Comparison of ENCODE assay signal across 32 mouse cellular contexts in the genomic region with DNA sequence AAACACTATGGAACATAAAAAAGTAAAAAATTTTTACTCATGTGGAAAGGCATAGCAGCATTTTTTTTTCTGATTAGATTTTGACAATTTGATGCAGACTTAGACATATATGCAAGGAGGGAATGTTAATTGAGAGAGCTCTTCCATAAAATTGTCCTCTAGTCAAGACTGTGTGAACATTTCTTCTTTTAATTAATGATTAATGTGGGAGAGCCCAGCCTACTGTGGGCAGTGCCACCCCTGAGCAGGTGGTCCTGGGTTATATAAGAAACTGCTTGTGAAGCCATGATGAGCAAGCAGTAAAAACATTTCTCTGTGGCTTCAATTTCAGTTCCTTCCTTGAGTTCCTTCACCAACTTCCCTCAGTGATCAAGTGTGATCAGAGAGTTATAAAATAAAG.
"Had no signal": no experiment of that assay in that cellular context is flagged by ENCODE, and none has a peak within 500 bp of the region (broad histone marks: within the 10 kb centered on the region; RNA-seq: fewer than 3 reads in every experiment).

No protein-coding gene starts in this region.

- H3K4me2 ChIP-seq: heart, embryonic 11.5 days; heart, embryonic 12.5 days; heart, embryonic 13.5 days; heart, embryonic 15.5 days; hindbrain, embryonic 12.5 days; hindbrain, embryonic 13.5 days; hindbrain, embryonic 14.5 days; hindbrain, embryonic 15.5 days; intestine, embryonic 15.5 days had no signal

- H3K4me1 ChIP-seq: heart, embryonic 10.5 days; heart, embryonic 12.5 days; heart, embryonic 13.5 days; heart, embryonic 15.5 days; hindbrain, embryonic 10.5 days; hindbrain, embryonic 12.5 days; hindbrain, embryonic 13.5 days; hindbrain, embryonic 15.5 days; intestine, embryonic 15.5 days had no signal

- DNase-seq: heart, adult 2 months; heart, postnatal 10 days; heart, postnatal 14 days; heart, postnatal 36 days; heart, postnatal 4 days; kidney, adult 18-20 months; kidney, adult 2 months; kidney, adult 8-10 months; kidney, adult 9 months; kidney, postnatal 10 days; kidney, postnatal 14 days; kidney, postnatal 4 days; layer of hippocampus, adult 9-11 months; layer of hippocampus, postnatal 36 days had no signal

- H3K9ac ChIP-seq: heart, embryonic 12.5 days; heart, embryonic 13.5 days; heart, embryonic 15.5 days; hindbrain, embryonic 12.5 days; hindbrain, embryonic 13.5 days; hindbrain, embryonic 14.5 days; hindbrain, embryonic 15.5 days; intestine, embryonic 15.5 days had no signal

- H3K27me3 ChIP-seq: heart, embryonic 12.5 days; heart, embryonic 13.5 days; heart, embryonic 15.5 days; hindbrain, embryonic 12.5 days; hindbrain, embryonic 13.5 days; hindbrain, embryonic 15.5 days; intestine, embryonic 15.5 days had no signal

- ATAC-seq: hindbrain, embryonic 16.5 days; hindbrain, postnatal 0 days; inflammation-experienced regulatory T-cells, adult 6 months; intestine, embryonic 15.5 days; intestine, embryonic 16.5 days; intestine, postnatal 0 days had no signal

- H3K36me3 ChIP-seq: heart, embryonic 10.5 days; heart, embryonic 12.5 days; heart, embryonic 13.5 days; heart, embryonic 15.5 days; hindbrain, embryonic 10.5 days; hindbrain, embryonic 12.5 days; hindbrain, embryonic 13.5 days; hindbrain, embryonic 15.5 days; intestine, embryonic 15.5 days had no signal

- H3K9me3 ChIP-seq: heart, embryonic 10.5 days; heart, embryonic 12.5 days; heart, embryonic 13.5 days; heart, embryonic 15.5 days; hindbrain, embryonic 10.5 days; hindbrain, embryonic 12.5 days; hindbrain, embryonic 13.5 days; hindbrain, embryonic 15.5 days; intestine, embryonic 15.5 days had no signal

- H3K4me3 ChIP-seq: heart, adult 2 months; heart, embryonic 10.5 days; heart, embryonic 12.5 days; heart, embryonic 13.5 days; heart, embryonic 15.5 days; hindbrain, embryonic 10.5 days; hindbrain, embryonic 12.5 days; hindbrain, embryonic 13.5 days; hindbrain, embryonic 15.5 days; intestine, embryonic 15.5 days; layer of hippocampus, adult 2 months; left cerebral cortex, adult 2 months had no signal

- H3K27ac ChIP-seq: heart, adult 2 months; heart, embryonic 10.5 days; heart, embryonic 13.5 days; heart, embryonic 15.5 days; hindbrain, embryonic 10.5 days; hindbrain, embryonic 12.5 days; hindbrain, embryonic 13.5 days; hindbrain, embryonic 14.5 days; hindbrain, embryonic 15.5 days; hindbrain, postnatal 0 days; intestine, embryonic 15.5 days; layer of hippocampus, adult 2 months; left cerebral cortex, adult 2 months had no signal
